Mouse (Mus musculus) right cerebral cortex, postnatal 10 days (tissue): ENCODE data around the gene Pdzrn4.
A peak's percentile ranks its signal among the peaks of the same experiment; 100 is the strongest.

Experiments
- DNase-seq, 2 experiments: peaks; one replicate each; pipeline ENCODE4 v3.0.0; 2021; ENCODE audit warnings: low spot score in 2 of 2

Pdzrn4 gene

DNA sequence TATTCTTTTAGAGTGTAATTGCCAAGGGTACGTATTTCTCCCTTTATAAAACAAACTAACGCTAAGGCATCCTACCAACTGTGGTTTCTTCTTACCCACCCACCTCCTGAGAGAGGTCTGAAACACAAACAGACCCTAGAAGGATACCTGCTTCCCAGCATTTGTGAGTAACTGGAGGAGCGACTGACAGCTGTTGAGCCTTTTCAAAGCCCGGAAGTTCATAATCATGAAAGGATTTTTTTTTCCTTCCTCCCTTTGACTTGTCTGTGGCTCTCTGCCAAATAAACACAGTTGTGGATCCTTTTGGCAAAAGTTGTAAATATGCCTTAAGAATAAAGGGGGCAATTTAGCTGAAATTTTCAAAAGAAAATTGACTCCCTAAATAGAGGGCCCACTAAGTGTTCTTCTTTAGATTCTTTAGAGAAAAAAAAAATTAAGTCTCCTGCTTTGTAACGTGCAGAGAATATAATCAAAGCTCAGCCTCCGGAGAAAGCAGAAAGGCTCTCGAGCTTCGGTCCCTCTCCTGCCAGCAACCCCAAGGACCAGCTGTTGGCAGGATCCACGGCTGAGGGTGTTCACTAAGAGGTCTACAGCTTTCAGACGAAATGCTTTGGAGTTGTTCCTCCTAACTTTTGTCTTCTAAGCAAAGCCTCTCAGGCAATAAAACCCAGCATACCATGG lies 299.7 kb downstream of the Pdzrn4 start:
- no peak for DNase-seq

GRCm38 (mm10) chr15:92704146-92704545 lies 307.5 kb downstream of the Pdzrn4 start:
- DNase-seq: peak in 1 of 2 experiments; percentile 26

- no peak for DNase-seq
Measured at GRCm38 (mm10) chr15:92738676-92739075, 342.0 kb downstream of the Pdzrn4 start.

GRCm38 (mm10) chr15:92739887-92740286 lies 343.2 kb downstream of the Pdzrn4 start:
- no peak for DNase-seq

GRCm38 (mm10) chr15:92743624-92744023 lies 346.9 kb downstream of the Pdzrn4 start:
- peak; percentile 40 to 42 for DNase-seq

DNA sequence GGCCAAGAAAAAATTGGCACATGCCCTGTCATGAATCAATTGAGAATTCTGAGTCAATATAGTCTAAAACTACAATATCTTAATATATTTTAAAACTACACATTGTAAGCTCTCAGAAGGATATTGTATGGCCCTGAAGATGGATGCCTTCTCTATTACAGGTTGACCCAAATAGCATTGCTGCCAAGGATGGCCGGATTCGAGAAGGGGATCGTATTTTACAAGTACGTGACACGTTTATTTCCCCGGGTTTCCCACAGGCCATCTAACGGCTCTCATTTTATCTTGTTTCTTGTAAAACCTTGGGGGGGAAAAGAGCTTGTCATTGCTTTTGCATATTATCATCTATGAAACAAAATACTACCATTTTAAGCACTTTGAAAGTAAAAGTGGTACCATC lies 349.4 kb downstream of the Pdzrn4 start:
- no peak for DNase-seq

DNA sequence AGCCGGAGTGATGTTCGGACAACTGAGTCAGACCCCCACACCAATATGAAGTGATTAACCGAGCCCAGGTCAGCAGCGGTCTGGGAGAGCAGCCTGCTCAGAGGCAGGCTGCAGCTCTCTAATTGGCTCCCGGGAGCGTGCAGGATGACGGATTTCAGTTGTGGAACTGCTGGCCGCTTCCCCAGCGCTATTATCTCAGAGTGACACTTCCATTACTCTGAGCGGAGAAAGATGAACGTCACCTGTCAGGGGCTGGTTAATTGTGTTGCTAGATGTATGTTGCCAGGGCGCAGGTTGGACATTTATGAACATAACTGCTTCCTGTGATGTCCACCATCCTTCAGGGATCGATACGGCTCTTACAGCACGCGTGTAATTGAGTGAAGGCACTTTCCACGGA lies 355.5 kb downstream of the Pdzrn4 start:
- DNase-seq: no peak

GRCm38 (mm10) chr15:92752578-92752977 lies 355.9 kb downstream of the Pdzrn4 start:
- DNase-seq: no peak

GRCm38 (mm10) chr15:92757085-92757903 lies 360.6 kb downstream of the Pdzrn4 start:
- DNase-seq: no peak

DNA sequence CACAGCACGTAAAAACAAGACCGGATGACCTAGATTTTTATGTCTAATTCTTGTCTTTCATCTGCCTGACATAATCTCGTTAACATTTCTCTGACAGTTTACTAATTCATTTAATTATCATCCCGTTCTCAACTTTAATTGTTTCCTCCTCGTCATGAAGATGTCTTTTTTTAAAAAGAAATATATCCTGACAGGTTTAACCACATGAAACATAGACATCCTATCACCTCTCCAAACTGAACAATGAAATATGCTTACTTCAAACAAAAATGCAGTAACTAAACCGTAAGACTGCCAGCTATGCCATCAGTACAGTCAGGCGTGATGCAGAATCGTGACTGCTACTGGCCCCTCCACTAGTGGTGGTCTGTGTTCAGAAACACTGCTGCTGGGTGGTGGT lies 362.3 kb downstream of the Pdzrn4 start:
- DNase-seq: no peak

GRCm38 (mm10) chr15:92763303-92763702 lies 366.6 kb downstream of the Pdzrn4 start:
- DNase-seq: no peak

GRCm38 (mm10) chr15:92769535-92769934 lies 372.9 kb downstream of the Pdzrn4 start:
- no peak for DNase-seq

DNA sequence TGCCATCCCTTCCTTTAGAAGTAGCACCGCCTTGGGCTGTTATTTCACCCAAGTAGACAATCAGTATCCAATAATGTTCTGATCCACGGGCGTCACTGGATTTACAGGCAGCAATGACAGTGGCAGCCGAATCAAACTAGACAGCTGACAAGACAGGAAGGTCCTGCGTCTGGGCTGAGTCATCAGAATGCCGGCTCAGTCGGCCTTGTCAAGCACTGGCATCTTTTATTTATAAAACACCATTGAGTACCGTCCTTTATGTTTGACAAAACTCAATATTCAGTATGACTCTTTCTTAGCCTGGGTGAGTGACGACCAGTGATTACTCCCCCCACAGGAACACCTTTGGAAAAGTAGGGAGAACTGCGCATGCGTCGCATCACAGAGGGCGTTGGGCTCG lies 391.4 kb downstream of the Pdzrn4 start:
- DNase-seq: no peak

DNA sequence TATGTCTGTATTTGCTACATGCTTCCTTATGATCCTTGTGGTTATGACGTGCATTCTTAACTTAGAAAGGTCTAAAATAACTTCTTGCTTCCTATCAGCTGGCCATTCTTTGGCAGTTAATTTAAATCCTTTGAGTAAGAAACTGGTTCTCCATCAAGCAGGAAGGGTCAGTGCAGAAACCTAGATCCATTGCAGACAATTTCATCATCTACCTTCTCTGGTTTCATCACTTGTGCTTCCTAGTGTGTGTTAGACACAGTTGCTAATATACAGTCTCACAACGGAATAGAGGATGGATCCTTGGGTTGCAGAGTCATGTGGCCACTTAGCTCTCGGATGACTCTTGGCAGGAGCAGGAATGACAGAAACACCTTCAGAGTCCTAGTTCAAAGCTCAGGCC lies 397.6 kb downstream of the Pdzrn4 start:
- DNase-seq: no peak

- no peak for DNase-seq
Measured at GRCm38 (mm10) chr15:92805934-92806333, 409.3 kb downstream of the Pdzrn4 start.

DNA sequence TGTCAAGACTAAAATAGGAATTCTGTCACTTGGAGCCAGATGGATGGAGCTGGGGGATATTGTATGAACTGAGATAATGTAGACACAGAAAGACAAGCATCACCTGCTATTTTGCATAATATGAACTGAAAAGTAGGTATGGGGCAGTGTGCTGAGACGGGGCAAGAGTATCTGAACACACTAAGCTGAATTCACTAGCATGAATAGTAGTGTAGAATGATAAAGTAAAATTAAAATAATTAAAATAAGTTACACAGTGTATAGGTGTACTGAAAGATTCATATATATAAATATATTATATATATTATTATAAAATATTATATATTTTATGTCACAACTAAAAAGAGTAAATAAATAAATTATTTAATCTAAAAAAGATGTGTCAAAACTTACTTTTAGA lies 409.7 kb downstream of the Pdzrn4 start:
- no peak for DNase-seq
